Mouse (Mus musculus) kidney, postnatal 0 days (tissue): ENCODE data around the gene Pygm. TPM values are rescaled to one million over a fixed set of nuclear protein-coding genes. Genes with fewer than 3 reads are reported as not detected.

ENCODE experiments used
- ATAC-seq: fragments of 200-750 bp; cut with Nextera tagmentation; replicated peaks from 2 replicates; pipeline ENCODE4 v1.8.0; 2017; ENCODE audit warnings: low read depth, moderate number of reproducible peaks, moderate TSS enrichment, moderate library complexity; ENCODE audit not compliant: low FRiP score
- DNase-seq: peaks from one replicate; pipeline ENCODE4 v3.0.0-alpha.2; 2016; ENCODE audit warnings: low spot score
- H3K27ac ChIP-seq: fragments of 300-500 bp; sonication (generic); 2 replicates; pipeline ENCODE4 v1.5.1; 2014; ENCODE audit warnings: mild to moderate bottlenecking
- H3K27me3 ChIP-seq: fragments of 300-500 bp; sonication (generic); 2 replicates; pipeline ENCODE4 v1.6.1; 2014; ENCODE audit warnings: low read length, mixed read lengths; ENCODE audit not compliant: insufficient read depth
- H3K36me3 ChIP-seq: fragments of 300-500 bp; sonication (generic); 2 replicates; pipeline ENCODE4 v1.6.1; 2014; ENCODE audit warnings: low read length, mixed read lengths; ENCODE audit not compliant: insufficient read depth
- H3K4me1 ChIP-seq: fragments of 300-500 bp; sonication (generic); replicated peaks from 2 replicates; pipeline ENCODE4 v1.6.1; 2014; ENCODE audit warnings: antibody characterized with exemption, low read length, mixed read lengths; ENCODE audit not compliant: insufficient read depth
- H3K4me2 ChIP-seq: fragments of 300-500 bp; sonication (generic); 2 replicates; pipeline ENCODE4 v1.6.1; 2014; ENCODE audit warnings: mild to moderate bottlenecking, low read length, moderate library complexity, mixed read lengths
- H3K4me3 ChIP-seq: fragments of 300-500 bp; sonication (generic); replicated peaks from 2 replicates; pipeline ENCODE4 v1.5.1; 2014; ENCODE audit warnings: low read depth, low read length
- H3K9ac ChIP-seq: fragments of 300-500 bp; sonication (generic); 2 replicates; pipeline ENCODE4 v1.6.1; 2014; ENCODE audit warnings: low read depth, low read length
- H3K9me3 ChIP-seq: fragments of 300-500 bp; sonication (generic); replicated peaks from 2 replicates; pipeline ENCODE4 v1.6.1; 2016; ENCODE audit warnings: low read length, inconsistent platforms, mixed read lengths
- CTCF ChIP-seq: IDR thresholded peaks from 2 replicates; pipeline ENCODE4 v1.5.1; 2016; ENCODE audit warnings: antibody characterized with exemption, low read depth, mild to moderate bottlenecking, moderate library complexity
- WGBS: fragments of 180-500 bp; shearing (Covaris S2); extraction: QIAGEN DNeasy Blood & Tissue Kit; methylation state at CpG from one replicate; pipeline ENCODE4 v1.1.7; 2014; 5-methylcytosine and 5-hydroxymethylcytosine counted together
- polyA plus RNA-seq: library from polyadenylated mRNA; unstranded; fragments of >200 nt; fragmentation: Nextera tagmentation; extraction: Ambion mirVana; gene quantifications from 2 replicates; pipeline ENCODE4 v1.2.1, GENCODE M21; 2015

Pygm gene
- polyA plus RNA-seq, 1 experiment from 2014 or later, result 24.5 TPM

DNA sequence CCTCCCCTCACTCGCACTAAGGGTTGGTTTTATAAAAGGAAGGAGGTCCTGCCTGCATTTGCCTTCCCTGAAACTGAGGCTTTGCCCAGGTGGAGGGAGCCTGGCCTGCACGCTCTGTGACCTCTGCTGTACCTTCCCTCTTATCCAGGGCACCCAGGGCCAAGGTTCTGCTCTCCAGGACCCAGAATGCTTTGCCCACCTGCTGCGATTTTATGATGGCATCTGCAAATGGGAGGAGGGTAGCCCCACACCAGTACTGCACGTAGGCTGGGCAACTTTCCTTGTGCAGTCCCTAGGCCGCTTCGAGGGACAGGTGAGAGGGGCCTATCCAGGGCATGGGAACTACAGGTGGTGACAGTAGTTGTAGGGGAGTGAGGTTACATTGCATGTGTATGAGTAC is 45.0 kb upstream of the Pygm start:
- WGBS, result 93% methylated on average over 6 of the region's 6 CpGs
- no peak for DNase-seq
- Histone ChIP-seq H3K4me2 (no peak overlapping the region), H3K36me3 (peaks cover 10% of the 10 kb centered on the region; the same call in 1 of the 2 replicates), H3K27me3 (no peaks in the 10 kb centered on the region), H3K9ac (no peak overlapping the region), H3K27ac (no peak overlapping the region; the same call in 1 of the 2 replicates), H3K4me3 (no peak overlapping the region), H3K9me3 (no peaks in the 10 kb centered on the region), H3K4me1 (peaks cover 33% of the 10 kb centered on the region)
- no peak for TF ChIP-seq CTCF
- no peak for ATAC-seq

DNA sequence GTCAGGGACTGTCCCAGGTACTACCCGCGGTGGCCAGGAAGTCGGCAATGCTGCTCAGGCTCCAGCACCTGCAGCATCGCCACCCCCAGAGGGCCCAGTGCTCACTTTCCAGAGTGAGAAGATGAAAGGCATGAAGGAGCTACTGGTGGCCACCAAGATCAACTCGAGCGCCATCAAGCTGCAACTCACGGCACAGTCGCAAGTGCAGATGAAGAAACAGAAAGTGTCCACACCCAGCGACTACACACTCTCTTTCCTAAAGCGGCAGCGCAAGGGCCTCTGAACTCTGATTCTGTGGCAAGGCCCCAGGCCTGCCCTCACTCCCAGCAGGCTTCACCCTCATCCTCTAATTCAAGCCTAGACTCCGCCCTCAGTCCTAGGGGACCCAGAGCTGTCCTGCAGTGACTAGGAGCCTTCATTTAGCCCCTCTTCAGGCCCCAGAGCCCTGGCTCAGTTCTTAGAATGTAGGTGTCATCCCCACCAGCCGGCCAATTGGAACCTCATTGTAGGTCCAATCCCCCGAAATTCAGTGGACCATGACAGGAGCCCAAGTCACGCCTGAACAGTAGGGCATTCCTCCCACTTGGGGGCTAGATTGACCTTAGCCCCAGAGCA is 44.2 kb upstream of the Pygm start:
- peaks cover 30% of the 10 kb centered on the region for H3K4me1 ChIP-seq
- 43% methylated on average over 15 of the region's 15 CpGs for WGBS
- no peaks in the 10 kb centered on the region for H3K9me3 ChIP-seq
- peak overlapping the region; percentile 97 for H3K4me2 ChIP-seq
- H3K27ac ChIP-seq, result peak overlapping the region; percentile 83
- ATAC-seq, result peak; percentile 27; the same call in 1 of the 2 replicates
- H3K4me3 ChIP-seq, result 0 out of 2 replicates have a peak overlapping the region, but pooled peaks have one; percentile 74
- H3K9ac ChIP-seq, result 0 out of 2 replicates have a peak overlapping the region, but pooled peaks have one; percentile 29
- H3K27me3 ChIP-seq, result no peaks in the 10 kb centered on the region
- peaks cover 11% of the 10 kb centered on the region; the same call in 1 of the 2 replicates for H3K36me3 ChIP-seq
- peak; percentile 45 for DNase-seq
- TF ChIP-seq CTCF, result peak; percentile 40; the same call in 1 of the 2 replicates

GRCm38 (mm10) chr19:6340524-6341452 is 43.4 kb upstream of the Pygm start, which contains the start of gene Map4k2:
TSS of gene Map4k2 (plus strand) at chr19:6341135.
- WGBS, result 3% methylated on average over 71 of the region's 72 CpGs
- Histone ChIP-seq H3K4me1 (peaks cover 28% of the 10 kb centered on the region), H3K27me3 (no peaks in the 10 kb centered on the region), H3K27ac (peak within 1 kb of the TSS; percentile 83), H3K36me3 (peaks cover 19% of the 10 kb centered on the region), H3K4me2 (peak within 1 kb of the TSS; percentile 97), H3K9me3 (no peaks in the 10 kb centered on the region), H3K9ac (peak within 1 kb of the TSS; percentile 81), H3K4me3 (peak within 1 kb of the TSS; percentile 74)
- DNase-seq (peak; percentile 89), ATAC-seq (peak; percentile 79)
- TF ChIP-seq CTCF, result peak; percentile 43

GRCm38 (mm10) chr19:6341453-6342077 is 42.6 kb upstream of the Pygm start:
- H3K4me3 ChIP-seq, result peak overlapping the region; percentile 74
- peaks cover 26% of the 10 kb centered on the region for H3K36me3 ChIP-seq
- no peaks in the 10 kb centered on the region for H3K27me3 ChIP-seq
- H3K4me1 ChIP-seq, result peaks cover 20% of the 10 kb centered on the region
- H3K4me2 ChIP-seq, result peak overlapping the region; percentile 97
- ATAC-seq (no peak), DNase-seq (no peak)
- WGBS, result 8% methylated on average over 23 of the region's 23 CpGs
- peak overlapping the region; percentile 81 for H3K9ac ChIP-seq
- no peak for TF ChIP-seq CTCF
- peak overlapping the region; percentile 83 for H3K27ac ChIP-seq
- H3K9me3 ChIP-seq, result no peaks in the 10 kb centered on the region

- 74% methylated on average over 5 of the region's 5 CpGs for WGBS
- no peak for ATAC-seq
- Histone ChIP-seq H3K4me1 (peaks cover 17% of the 10 kb centered on the region), H3K36me3 (peaks cover 28% of the 10 kb centered on the region), H3K9me3 (no peaks in the 10 kb centered on the region), H3K27ac (no peak overlapping the region), H3K4me2 (peak overlapping the region; percentile 97; the same call in 1 of the 2 replicates), H3K4me3 (0 out of 2 replicates have a peak overlapping the region, but pooled peaks have one; percentile 74), H3K9ac (peak overlapping the region; percentile 81; the same call in 1 of the 2 replicates), H3K27me3 (no peaks in the 10 kb centered on the region)
- no peak for TF ChIP-seq CTCF
- DNase-seq, result no peak
Measured at GRCm38 (mm10) chr19:6342276-6342933, 41.8 kb upstream of the Pygm start.
